In genomic region chr10:76003221-76003620, GRCm38 (mm10) we compare ENCODE assay signal across 22 mouse cellular contexts.
"Had no signal": no experiment of that assay in that cellular context is flagged by ENCODE, and none has a peak within 500 bp of the region (broad histone marks: within the 10 kb centered on the region; RNA-seq: fewer than 3 reads in every experiment).

No protein-coding gene starts in this region.

- DNase-seq: gastrocnemius, adult 2 months; gastrocnemius, postnatal 10 days; gastrocnemius, postnatal 25 days; heart, adult 2 months; heart, postnatal 14 days; heart, postnatal 4 days; kidney, adult 18-20 months; kidney, adult 8-10 months; kidney, postnatal 10 days; kidney, postnatal 25 days; kidney, postnatal 4 days; layer of hippocampus, adult 9-11 months; layer of hippocampus, postnatal 36 days; left cerebral cortex, postnatal 4 days had no signal

- H3K36me3 ChIP-seq: heart, embryonic 13.5 days; heart, embryonic 15.5 days; hindbrain, embryonic 10.5 days; hindbrain, embryonic 12.5 days; intestine, embryonic 15.5 days; limb, embryonic 13.5 days; limb, embryonic 15.5 days; liver, embryonic 12.5 days had no signal

- H3K4me1 ChIP-seq: intestine, embryonic 15.5 days; limb, embryonic 15.5 days; liver, embryonic 12.5 days had no signal

- H3K9me3 ChIP-seq: heart, embryonic 13.5 days; heart, embryonic 15.5 days; hindbrain, embryonic 10.5 days; hindbrain, embryonic 12.5 days; intestine, embryonic 15.5 days; limb, embryonic 13.5 days; limb, embryonic 15.5 days; liver, embryonic 12.5 days had no signal

- H3K4me3 ChIP-seq: gastrocnemius, adult 2 months; heart, adult 2 months; heart, embryonic 13.5 days; heart, embryonic 15.5 days; hindbrain, embryonic 10.5 days; hindbrain, embryonic 12.5 days; intestine, embryonic 15.5 days; limb, embryonic 13.5 days; limb, embryonic 15.5 days; liver, embryonic 12.5 days had no signal

- H3K27me3 ChIP-seq: heart, embryonic 13.5 days; heart, embryonic 15.5 days; hindbrain, embryonic 12.5 days; intestine, embryonic 15.5 days; limb, embryonic 13.5 days; limb, embryonic 15.5 days had no signal
